Mouse (Mus musculus) cortical plate, adult 2 months (tissue): ENCODE data around the gene Bbs9.

Experiments used
- CTCF ChIP-seq: fragments of 200-500 bp; IDR thresholded peaks from 2 replicates; pipeline ENCODE4 v1.5.1; 2011; ENCODE audit warnings: mild to moderate bottlenecking, control low read depth, low read length; ENCODE audit not compliant: insufficient read depth; ENCODE audit errors: extremely low read depth
- POLR2A ChIP-seq: fragments of 200-500 bp; IDR thresholded peaks from 2 replicates; pipeline ENCODE4 v1.6.1; 2011; ENCODE audit warnings: mild to moderate bottlenecking, low read length, control low read depth; ENCODE audit not compliant: insufficient read depth; ENCODE audit errors: extremely low read depth

GRCm38 (mm10) chr9:22657216-22657615, 181.7 kb downstream of the Bbs9 start:
- no peak for TF ChIP-seq CTCF
- TF ChIP-seq POLR2A: no peak
